Mouse (Mus musculus): ENCODE results near the gene Ugt3a2. TPM values are rescaled to one million over a fixed set of nuclear protein-coding genes. Genes with fewer than 3 reads are reported as not detected.

Ugt3a2 gene
- total RNA-seq (2014; rRNA removed) (not detected in 2 replicates), polyA plus RNA-seq (2015; fragmentation: Nextera tagmentation; extraction: Ambion mirVana) (not detected in 2 replicates)

GRCm38 (mm10) chr15:9335341-9335740 lies at the start of gene Ugt3a2:
Gene Ugt3a2 (plus strand): TSS chr15:9335550.
- 87% methylated on average over 4 of the region's 4 CpGs for WGBS
- no peak for ATAC-seq

GRCm38 (mm10) chr15:9289660-9290059 lies 45.7 kb upstream of the Ugt3a2 start:
- no peak overlapping the region for H3K27ac ChIP-seq
- WGBS, result 56% methylated on average over 2 of the region's 2 CpGs

More at GRCm38 (mm10) chr15:9335341-9335740, at the start of gene Ugt3a2:
- Histone ChIP-seq H3K9me3 (ENCODE audit: low read length) (no peaks in the 10 kb centered on the region), H3K9ac (replicated peaks; ENCODE audit: low read length) (no peak within 1 kb of the TSS), H3K27ac (no peak within 1 kb of the TSS), H3K4me2 (ENCODE audit: low read depth, low read length) (no peak within 1 kb of the TSS), H3K4me1 (ENCODE audit: insufficient read depth, low read length) (no peaks in the 10 kb centered on the region), H3K36me3 (ENCODE audit: insufficient read depth, low read length) (no peaks in the 10 kb centered on the region), H3K27me3 (ENCODE audit: insufficient read depth, low read length) (no peaks in the 10 kb centered on the region), H3K4me3 (ENCODE audit: low read length) (no peak within 1 kb of the TSS)
- DNase-seq (ENCODE audit: low spot score), result no peak
- no peak for TF ChIP-seq CTCF (IDR thresholded peaks at IDR 0.05; ENCODE audit: low read depth)

GRCm38 (mm10) chr15:9305978-9306692 lies 29.2 kb upstream of the Ugt3a2 start:
- DNase-seq (ENCODE audit: low spot score) (no peak), ATAC-seq (no peak)
- Histone ChIP-seq H3K36me3 (ENCODE audit: insufficient read depth, low read length) (no peaks in the 10 kb centered on the region), H3K4me3 (ENCODE audit: low read length) (no peak overlapping the region), H3K9ac (replicated peaks; ENCODE audit: low read length) (no peak overlapping the region), H3K4me1 (ENCODE audit: insufficient read depth, low read length) (no peaks in the 10 kb centered on the region), H3K9me3 (ENCODE audit: low read length) (no peaks in the 10 kb centered on the region), H3K4me2 (ENCODE audit: low read depth, low read length) (no peak overlapping the region), H3K27ac (no peak overlapping the region), H3K27me3 (ENCODE audit: insufficient read depth, low read length) (no peaks in the 10 kb centered on the region)
- WGBS, result 83% methylated on average over 8 of the region's 8 CpGs
- TF ChIP-seq CTCF (IDR thresholded peaks at IDR 0.05; ENCODE audit: low read depth), result no peak

More at GRCm38 (mm10) chr15:9289660-9290059, 45.7 kb upstream of the Ugt3a2 start:
- ATAC-seq (no peak), DNase-seq (ENCODE audit: low spot score) (no peak)
- Histone ChIP-seq H3K27me3 (ENCODE audit: insufficient read depth, low read length) (no peaks in the 10 kb centered on the region), H3K9me3 (ENCODE audit: low read length) (no peaks in the 10 kb centered on the region), H3K36me3 (ENCODE audit: insufficient read depth, low read length) (no peaks in the 10 kb centered on the region), H3K4me3 (ENCODE audit: low read length) (no peak overlapping the region), H3K4me2 (ENCODE audit: low read depth, low read length) (no peak overlapping the region), H3K4me1 (ENCODE audit: insufficient read depth, low read length) (no peaks in the 10 kb centered on the region), H3K9ac (replicated peaks; ENCODE audit: low read length) (no peak overlapping the region)
- no peak for TF ChIP-seq CTCF (IDR thresholded peaks at IDR 0.05; ENCODE audit: low read depth)

GRCm38 (mm10) chr15:9334596-9334995 lies 754 bp upstream of the Ugt3a2 start:
- no peak for DNase-seq (ENCODE audit: low spot score)
- Histone ChIP-seq H3K36me3 (ENCODE audit: insufficient read depth, low read length) (no peaks in the 10 kb centered on the region), H3K27me3 (ENCODE audit: insufficient read depth, low read length) (no peaks in the 10 kb centered on the region), H3K9ac (replicated peaks; ENCODE audit: low read length) (no peak overlapping the region), H3K4me1 (ENCODE audit: insufficient read depth, low read length) (no peaks in the 10 kb centered on the region), H3K4me3 (ENCODE audit: low read length) (no peak overlapping the region), H3K9me3 (ENCODE audit: low read length) (no peaks in the 10 kb centered on the region), H3K4me2 (ENCODE audit: low read depth, low read length) (no peak overlapping the region), H3K27ac (no peak overlapping the region)
- ATAC-seq, result no peak
- no peak for TF ChIP-seq CTCF (IDR thresholded peaks at IDR 0.05; ENCODE audit: low read depth)
- WGBS, result 64% methylated on average over 2 of the region's 2 CpGs

GRCm38 (mm10) chr15:9336616-9337015 lies 1.3 kb downstream of the Ugt3a2 start:
- DNase-seq (ENCODE audit: low spot score), result no peak
- H3K4me1 ChIP-seq (ENCODE audit: insufficient read depth, low read length), result no peaks in the 10 kb centered on the region
- H3K36me3 ChIP-seq (ENCODE audit: insufficient read depth, low read length), result no peaks in the 10 kb centered on the region
- H3K27me3 ChIP-seq (ENCODE audit: insufficient read depth, low read length), result no peaks in the 10 kb centered on the region
- no peak overlapping the region for H3K9ac ChIP-seq (replicated peaks; ENCODE audit: low read length)
- 80% methylated on average over 3 of the region's 3 CpGs for WGBS
- no peak overlapping the region for H3K4me2 ChIP-seq (ENCODE audit: low read depth, low read length)
- no peak for TF ChIP-seq CTCF (IDR thresholded peaks at IDR 0.05; ENCODE audit: low read depth)
- no peak for ATAC-seq
- no peak overlapping the region for H3K27ac ChIP-seq
- H3K4me3 ChIP-seq (ENCODE audit: low read length), result no peak overlapping the region
- no peaks in the 10 kb centered on the region for H3K9me3 ChIP-seq (ENCODE audit: low read length)

GRCm38 (mm10) chr15:9337021-9337420 lies 1.7 kb downstream of the Ugt3a2 start:
- no peak overlapping the region for H3K9ac ChIP-seq (replicated peaks; ENCODE audit: low read length)
- TF ChIP-seq CTCF (IDR thresholded peaks at IDR 0.05; ENCODE audit: low read depth), result no peak
- no peak overlapping the region for H3K4me2 ChIP-seq (ENCODE audit: low read depth, low read length)
- no peaks in the 10 kb centered on the region for H3K27me3 ChIP-seq (ENCODE audit: insufficient read depth, low read length)
- no peak overlapping the region for H3K27ac ChIP-seq
- WGBS, result 78% methylated on average over 3 of the region's 3 CpGs
- no peaks in the 10 kb centered on the region for H3K9me3 ChIP-seq (ENCODE audit: low read length)
- ATAC-seq (no peak), DNase-seq (ENCODE audit: low spot score) (no peak)
- H3K36me3 ChIP-seq (ENCODE audit: insufficient read depth, low read length), result no peaks in the 10 kb centered on the region
- no peaks in the 10 kb centered on the region for H3K4me1 ChIP-seq (ENCODE audit: insufficient read depth, low read length)
- H3K4me3 ChIP-seq (ENCODE audit: low read length), result no peak overlapping the region

GRCm38 (mm10) chr15:9348739-9349138 lies 13.4 kb downstream of the Ugt3a2 start:
- Histone ChIP-seq H3K36me3 (ENCODE audit: insufficient read depth, low read length) (no peaks in the 10 kb centered on the region), H3K27me3 (ENCODE audit: insufficient read depth, low read length) (no peaks in the 10 kb centered on the region), H3K9me3 (ENCODE audit: low read length) (no peaks in the 10 kb centered on the region), H3K4me1 (ENCODE audit: insufficient read depth, low read length) (no peaks in the 10 kb centered on the region), H3K27ac (no peak overlapping the region), H3K4me3 (ENCODE audit: low read length) (no peak overlapping the region), H3K9ac (replicated peaks; ENCODE audit: low read length) (no peak overlapping the region), H3K4me2 (ENCODE audit: low read depth, low read length) (no peak overlapping the region)
- DNase-seq (ENCODE audit: low spot score) (no peak), ATAC-seq (no peak)
- TF ChIP-seq CTCF (IDR thresholded peaks at IDR 0.05; ENCODE audit: low read depth), result 0 out of 2 replicates have a peak, but pooled peaks have one; percentile 2
- WGBS, result 57% methylated on average over 3 of the region's 3 CpGs

Measured in hindbrain, postnatal 0 days (tissue).